Mouse (Mus musculus) midbrain, embryonic 13.5 days (tissue): ENCODE results near the gene Aurka. TPM values are rescaled to one million over a fixed set of nuclear protein-coding genes. Genes with fewer than 3 reads are reported as not detected.

Experiments
- ATAC-seq: fragments of 200-750 bp; cut with Nextera tagmentation; 2 replicates; pipeline ENCODE4 v1.8.0; 2017; ENCODE audit warnings: mild to moderate bottlenecking, moderate TSS enrichment, moderate library complexity
- H3K27ac ChIP-seq: fragments of 300-500 bp; sonication (generic); 2 replicates; pipeline ENCODE4 v1.5.1; 2015; ENCODE audit warnings: inconsistent platforms, mild to moderate bottlenecking, moderate library complexity
- H3K27me3 ChIP-seq: fragments of 300-500 bp; sonication (generic); 2 replicates; pipeline ENCODE4 v1.6.1; 2015; ENCODE audit warnings: mild to moderate bottlenecking, inconsistent platforms
- H3K36me3 ChIP-seq: fragments of 300-500 bp; sonication (generic); 2 replicates; pipeline ENCODE4 v1.6.1; 2015; ENCODE audit warnings: mild to moderate bottlenecking, inconsistent platforms
- H3K4me1 ChIP-seq: fragments of 300-500 bp; sonication (generic); replicated peaks from 2 replicates; pipeline ENCODE4 v1.6.1; 2015; ENCODE audit warnings: inconsistent platforms
- H3K4me2 ChIP-seq: fragments of 300-500 bp; sonication (generic); replicated peaks from 2 replicates; pipeline ENCODE4 v1.6.1; 2015; ENCODE audit warnings: moderate library complexity, mild to moderate bottlenecking, inconsistent platforms
- H3K4me3 ChIP-seq: fragments of 300-500 bp; sonication (generic); replicated peaks from 2 replicates; pipeline ENCODE4 v1.5.1; 2015; ENCODE audit warnings: mild to moderate bottlenecking, inconsistent platforms
- H3K9ac ChIP-seq: fragments of 300-500 bp; sonication (generic); replicated peaks from 2 replicates; pipeline ENCODE4 v1.6.1; 2015; ENCODE audit warnings: mild to moderate bottlenecking, inconsistent platforms
- H3K9me3 ChIP-seq: fragments of 300-500 bp; sonication (generic); 2 replicates; pipeline ENCODE4 v1.6.1; 2016; ENCODE audit warnings: mild to moderate bottlenecking, inconsistent platforms
- WGBS: fragments of 180-500 bp; shearing (Covaris S2); methylation state at CpG from one replicate; pipeline ENCODE4 v1.1.7; 2015; 5-methylcytosine and 5-hydroxymethylcytosine counted together
- polyA plus RNA-seq: library from polyadenylated mRNA; unstranded; fragments of >200 nt; fragmentation: Nextera tagmentation; extraction: Ambion mirVana; gene quantifications from 2 replicates; pipeline ENCODE4 v1.2.1, GENCODE M21; 2015

Gene Aurka
- polyA plus RNA-seq, 1 experiment from 2014 or later, result 42.1 TPM

- Histone ChIP-seq H3K27ac (no peak overlapping the region), H3K36me3 (no peaks in the 10 kb centered on the region), H3K9ac (no peak overlapping the region), H3K4me1 (no peaks in the 10 kb centered on the region), H3K4me3 (no peak overlapping the region), H3K9me3 (0 out of 2 replicates have a peak, but pooled peaks cover 3% of the 10 kb centered on the region), H3K4me2 (no peak overlapping the region), H3K27me3 (no peaks in the 10 kb centered on the region)
- 85% methylated on average over 9 of the region's 9 CpGs for WGBS
- ATAC-seq, result no peak
Observed at GRCm38 (mm10) chr2:172311731-172312130, 58.6 kb downstream of the Aurka start.

GRCm38 (mm10) chr2:172306544-172306943, 63.8 kb downstream of the Aurka start:
- Histone ChIP-seq H3K4me1 (peaks cover 15% of the 10 kb centered on the region), H3K9me3 (no peaks in the 10 kb centered on the region), H3K27ac (no peak overlapping the region), H3K36me3 (no peaks in the 10 kb centered on the region), H3K27me3 (no peaks in the 10 kb centered on the region), H3K4me3 (no peak overlapping the region), H3K4me2 (no peak overlapping the region), H3K9ac (no peak overlapping the region)
- WGBS, result 83% methylated on average over 4 of the region's 4 CpGs
- ATAC-seq, result no peak

Other genes starting within 250 kb of the Aurka start
- 0.22 and 0.23 TPM in 2 replicates for gene Mc3r, start 122.0 kb downstream of the Aurka start, polyA plus RNA-seq
- gene Fam210b, start 25.0 kb downstream of the Aurka start, polyA plus RNA-seq, result 24.4 and 30.2 TPM in 2 replicates
- gene Cstf1, start 146 bp upstream of the Aurka start, polyA plus RNA-seq, result 30.5 and 31.6 TPM in 2 replicates
- gene Cass4, start 23.3 kb upstream of the Aurka start, polyA plus RNA-seq, result 0.10 and 0.12 TPM in 2 replicates
- gene Rtf2, start 70.0 kb upstream of the Aurka start, polyA plus RNA-seq, result 94.2 and 96.8 TPM in 2 replicates
- gene Gcnt7, start 88.1 kb upstream of the Aurka start, polyA plus RNA-seq, result 1.7 and 2.3 TPM in 2 replicates
- 0.41 and 0.57 TPM in 2 replicates for gene Fam209, start 102.0 kb upstream of the Aurka start, polyA plus RNA-seq
- gene Tfap2c, start 179.1 kb upstream of the Aurka start, polyA plus RNA-seq, result 0.53 and 1.6 TPM in 2 replicates